Mouse (Mus musculus) E14TG2a.4 (cell line): ENCODE measurements at regions not wholly inside any gene's neighbourhood (a gene's known extent, or its start where the extent isn't known, plus 50 kb on each side); places are given as distances from the start of the nearest gene placed in this dataset.

Experiments used
- CTCF ChIP-seq: conservative IDR thresholded peaks from 2 replicates; pipeline ENCODE4 v1.5.1; 2014; ENCODE audit warnings: low read length
- NANOG ChIP-seq: IDR thresholded peaks from 2 replicates; pipeline ENCODE4 v1.6.1; 2014; ENCODE audit warnings: borderline replicate concordance, low read length, mixed read lengths
- POU5F1 ChIP-seq: IDR thresholded peaks from 2 replicates; pipeline ENCODE4 v1.6.1; 2014; ENCODE audit warnings: low read length, borderline replicate concordance

DNA sequence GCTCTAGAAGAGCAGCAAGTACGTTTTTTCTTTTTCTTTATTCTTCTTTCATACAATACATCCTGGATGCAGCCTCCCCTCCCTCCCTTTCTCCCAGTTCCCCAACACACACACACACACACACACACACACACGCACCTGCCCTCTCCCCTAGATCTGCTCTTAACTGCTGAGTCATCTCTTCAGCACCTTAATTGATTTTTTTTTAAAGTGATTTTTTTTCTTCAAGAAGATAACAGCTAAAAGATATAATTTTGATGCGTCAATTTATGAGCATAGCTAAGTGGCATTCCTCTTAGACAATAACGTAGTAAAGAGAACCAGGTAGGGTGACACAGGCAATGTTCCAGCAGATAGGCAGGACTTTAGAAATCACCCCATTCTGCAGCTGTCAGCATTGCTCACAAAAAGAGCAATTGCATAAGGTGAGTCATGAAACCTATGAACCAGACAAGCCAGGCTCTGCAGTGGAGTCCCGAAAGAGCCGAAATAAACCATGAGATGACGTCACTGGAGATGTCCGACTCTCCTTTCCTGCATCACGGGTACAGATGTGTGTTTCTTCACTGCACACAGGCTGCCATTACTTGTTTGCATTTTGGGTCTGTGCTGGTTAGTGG, 63.9 kb upstream of the Tnrc6a start:
- no peak for TF ChIP-seq CTCF
- no peak for TF ChIP-seq POU5F1
- TF ChIP-seq NANOG: no peak
